Mouse (Mus musculus) intestine, embryonic 14.5 days (tissue): Measurements from ENCODE around the gene Hacd2. TPM values are rescaled to one million over a fixed set of nuclear protein-coding genes. Genes with fewer than 3 reads are reported as not detected.

Experiments
- ATAC-seq: fragments of 200-750 bp; cut with Nextera tagmentation; replicated peaks from 2 replicates; pipeline ENCODE4 v1.8.0; 2017; ENCODE audit warnings: low read depth, moderate number of reproducible peaks, moderate TSS enrichment, moderate library complexity; ENCODE audit not compliant: low FRiP score, low TSS enrichment
- DNase-seq: peaks from one replicate; pipeline ENCODE4 v3.0.0-alpha.2; 2018; ENCODE audit warnings: low spot score
- H3K27ac ChIP-seq: fragments of 300-500 bp; sonication (generic); 2 replicates; pipeline ENCODE4 v1.5.1; 2014; ENCODE audit warnings: low read depth, mild to moderate bottlenecking, control low read depth
- H3K27me3 ChIP-seq: fragments of 300-500 bp; sonication (generic); replicated peaks from 2 replicates; pipeline ENCODE4 v1.6.1; 2014; ENCODE audit warnings: low read length, control low read depth; ENCODE audit not compliant: control insufficient read depth, insufficient read depth
- H3K36me3 ChIP-seq: fragments of 300-500 bp; sonication (generic); 2 replicates; pipeline ENCODE4 v1.6.1; 2014; ENCODE audit warnings: low read length, control low read depth; ENCODE audit not compliant: control insufficient read depth, insufficient read depth
- H3K4me1 ChIP-seq: fragments of 300-500 bp; sonication (generic); replicated peaks from 2 replicates; pipeline ENCODE4 v1.6.1; 2014; ENCODE audit warnings: low read length, control low read depth, mixed read lengths; ENCODE audit not compliant: control insufficient read depth, insufficient read depth
- H3K4me2 ChIP-seq: fragments of 300-500 bp; sonication (generic); 2 replicates; pipeline ENCODE4 v1.6.1; 2014; ENCODE audit warnings: low read length
- H3K4me3 ChIP-seq: fragments of 300-500 bp; sonication (generic); 2 replicates; pipeline ENCODE4 v1.5.1; 2014; ENCODE audit warnings: low read depth, low read length, control low read depth, mixed read lengths
- H3K9ac ChIP-seq: fragments of 300-500 bp; sonication (generic); 2 replicates; pipeline ENCODE4 v1.6.1; 2014; ENCODE audit warnings: mild to moderate bottlenecking, low read length
- H3K9me3 ChIP-seq: fragments of 300-500 bp; sonication (generic); 2 replicates; pipeline ENCODE4 v1.6.1; 2016; ENCODE audit warnings: low read length, control low read depth; ENCODE audit not compliant: control insufficient read depth
- WGBS: fragments of 180-500 bp; shearing (Covaris S2); extraction: QIAGEN DNeasy Blood & Tissue Kit; methylation state at CpG from one replicate; pipeline ENCODE4 v1.1.7; 2014; 5-methylcytosine and 5-hydroxymethylcytosine counted together
- polyA plus RNA-seq: library from polyadenylated mRNA; unstranded; fragments of >200 nt; fragmentation: Nextera tagmentation; extraction: Ambion mirVana; gene quantifications from 2 replicates; pipeline ENCODE4 v1.2.1, GENCODE M21; 2014

The Hacd2 gene
- polyA plus RNA-seq, 1 experiment from 2014 or later, result 53.7 TPM

DNA sequence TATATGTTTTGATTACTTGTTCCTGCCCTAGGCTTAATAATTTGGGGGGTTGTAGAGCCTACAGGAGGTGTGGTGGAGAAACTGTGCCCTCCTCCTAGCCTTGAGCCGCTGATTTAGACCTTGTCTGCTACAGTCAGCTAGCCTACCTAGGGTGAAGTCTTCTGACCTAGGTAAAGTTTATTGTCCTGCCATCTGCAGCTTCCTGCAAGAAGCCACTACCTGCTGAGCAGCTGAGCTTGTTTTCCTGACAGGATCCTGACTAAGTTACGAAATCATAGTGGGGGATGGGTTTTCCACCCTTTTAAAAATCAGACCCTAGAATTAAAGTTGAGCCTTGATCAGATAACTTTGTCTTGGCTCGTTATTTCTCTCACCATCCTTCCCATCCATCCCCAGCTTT is 5.7 kb upstream of the Hacd2 start:
- DNase-seq (no peak), ATAC-seq (no peak)
- Histone ChIP-seq H3K4me3 (no peak overlapping the region), H3K4me2 (no peak overlapping the region), H3K9ac (no peak overlapping the region), H3K9me3 (no peaks in the 10 kb centered on the region), H3K36me3 (no peaks in the 10 kb centered on the region), H3K27me3 (no peaks in the 10 kb centered on the region), H3K4me1 (no peaks in the 10 kb centered on the region), H3K27ac (no peak overlapping the region)
- 75% methylated on average over 3 of the region's 3 CpGs for WGBS

DNA sequence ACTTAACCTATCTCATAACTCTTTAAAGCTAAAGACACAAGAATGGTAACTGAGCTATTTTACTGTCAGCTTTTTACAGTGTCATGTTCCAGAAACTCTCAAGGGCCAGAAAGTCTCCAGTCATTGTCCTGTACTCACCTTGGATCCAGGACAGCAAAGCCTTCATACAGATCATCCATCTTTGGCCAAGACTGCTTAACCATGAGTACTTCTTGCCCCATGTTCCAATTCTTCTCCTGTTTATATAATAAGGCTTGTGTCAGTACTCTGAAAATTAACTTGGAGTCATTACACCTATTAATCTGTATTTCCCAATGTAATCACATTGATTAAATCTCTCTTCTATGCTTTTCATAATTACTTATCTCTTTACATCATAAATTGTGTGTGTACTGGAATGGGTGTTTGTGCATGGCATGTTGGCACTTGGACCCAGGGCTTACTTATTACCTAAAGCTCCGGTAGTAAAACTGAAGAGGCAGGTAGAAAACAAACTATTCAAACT is 3.7 kb upstream of the Hacd2 start:
- H3K9ac ChIP-seq, result no peak overlapping the region
- no peak overlapping the region for H3K4me3 ChIP-seq
- H3K4me2 ChIP-seq, result no peak overlapping the region
- WGBS, result 88% methylated on average over 1 of the region's 1 CpGs
- H3K27ac ChIP-seq, result no peak overlapping the region
- H3K4me1 ChIP-seq, result peaks cover 5% of the 10 kb centered on the region; the same call in 1 of the 2 replicates
- no peaks in the 10 kb centered on the region for H3K36me3 ChIP-seq
- no peaks in the 10 kb centered on the region for H3K9me3 ChIP-seq
- DNase-seq, result no peak
- H3K27me3 ChIP-seq, result no peaks in the 10 kb centered on the region
- ATAC-seq, result no peak

DNA sequence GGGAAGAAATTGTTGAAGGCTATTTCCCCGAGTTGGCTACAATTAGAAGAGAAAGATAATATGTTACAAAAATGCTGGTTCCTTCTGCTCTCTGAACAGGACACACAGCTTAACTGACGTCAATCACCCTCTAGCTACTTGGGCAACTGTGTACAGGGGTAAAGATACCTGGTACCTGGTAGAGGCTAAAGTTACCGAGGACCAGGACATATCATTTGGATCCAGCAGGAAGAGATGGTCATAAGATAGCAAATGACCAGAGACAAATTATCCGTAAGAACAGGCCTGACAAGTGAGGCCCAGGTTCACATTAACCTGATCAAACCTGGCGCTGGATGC is 356 bp upstream of the Hacd2 start:
- no peak overlapping the region; the same call in 1 of the 2 replicates for H3K27ac ChIP-seq
- no peaks in the 10 kb centered on the region for H3K9me3 ChIP-seq
- WGBS, result 47% methylated on average over 5 of the region's 5 CpGs

DNA sequence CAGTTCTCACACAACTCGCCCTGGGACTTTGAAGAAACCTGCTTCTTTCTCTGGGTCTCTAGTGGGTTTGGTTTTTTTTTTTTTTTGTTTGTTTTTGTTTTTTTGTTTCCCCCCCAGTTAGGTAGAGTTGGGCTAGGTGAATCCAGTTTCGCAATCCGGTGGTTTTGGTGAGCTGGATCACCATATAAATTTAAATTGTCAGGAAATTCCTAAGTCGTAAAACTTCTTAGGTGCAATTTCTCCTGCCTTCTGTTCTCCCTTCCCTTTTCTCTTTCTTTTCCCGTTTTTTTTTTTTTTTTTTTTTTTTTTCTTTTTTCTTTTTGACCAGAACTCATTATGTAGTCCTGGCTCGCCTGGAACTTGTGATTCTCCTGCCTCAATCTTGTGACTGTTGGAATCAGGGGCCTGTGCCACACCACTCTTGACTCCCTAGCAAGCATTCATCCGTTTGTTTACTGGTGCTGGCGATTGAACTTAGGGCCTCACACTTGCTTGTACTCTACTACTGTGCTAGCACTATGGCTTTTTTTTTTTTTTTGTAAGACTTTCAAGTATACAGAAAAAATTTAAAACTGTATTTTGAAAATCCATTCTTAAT is 1.0 kb downstream of the Hacd2 start:
- 9% methylated on average over 8 of the region's 8 CpGs for WGBS
- Histone ChIP-seq H3K36me3 (peaks cover 4% of the 10 kb centered on the region), H3K9ac (peak overlapping the region; percentile 85), H3K9me3 (no peaks in the 10 kb centered on the region), H3K4me1 (peaks cover 5% of the 10 kb centered on the region; the same call in 1 of the 2 replicates), H3K4me2 (peak overlapping the region; percentile 67), H3K4me3 (peak overlapping the region; percentile 84), H3K27ac (peak overlapping the region; percentile 63; the same call in 1 of the 2 replicates), H3K27me3 (no peaks in the 10 kb centered on the region)
- no peak for DNase-seq
- no peak for ATAC-seq

More for the DNA sequence above, 356 bp upstream of the Hacd2 start:
- H3K36me3 ChIP-seq, result peaks cover 4% of the 10 kb centered on the region
- H3K4me3 ChIP-seq, result peak overlapping the region; percentile 84
- H3K9ac ChIP-seq, result no peak overlapping the region
- no peak for ATAC-seq
- DNase-seq, result no peak
- no peaks in the 10 kb centered on the region for H3K27me3 ChIP-seq
- H3K4me1 ChIP-seq, result peaks cover 5% of the 10 kb centered on the region; the same call in 1 of the 2 replicates
- H3K4me2 ChIP-seq, result peak overlapping the region; percentile 67

DNA sequence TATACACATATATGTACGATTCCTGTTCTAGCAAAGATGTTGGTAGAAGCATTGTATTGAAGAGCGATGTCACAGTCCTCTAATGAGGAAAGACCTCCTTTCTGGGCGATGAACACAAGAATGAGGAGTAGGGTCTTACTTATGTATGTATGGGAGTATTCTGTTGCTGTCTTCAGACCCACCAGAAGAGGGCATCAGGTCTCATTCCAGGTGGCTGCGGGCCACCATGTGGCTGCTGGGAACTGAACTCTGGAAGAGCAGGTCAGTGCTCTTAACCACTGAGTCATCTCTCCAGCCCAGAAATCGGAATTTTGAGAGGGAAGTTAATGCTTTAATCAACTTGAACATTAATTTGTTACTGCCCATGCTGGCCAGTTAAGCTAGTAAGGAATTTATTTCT is 2.1 kb downstream of the Hacd2 start:
- Histone ChIP-seq H3K36me3 (peaks cover 12% of the 10 kb centered on the region), H3K4me1 (peaks cover 5% of the 10 kb centered on the region; the same call in 1 of the 2 replicates), H3K27me3 (no peaks in the 10 kb centered on the region), H3K4me2 (no peak overlapping the region), H3K9me3 (no peaks in the 10 kb centered on the region), H3K27ac (no peak overlapping the region), H3K4me3 (no peak overlapping the region), H3K9ac (no peak overlapping the region)
- ATAC-seq (no peak), DNase-seq (no peak)
- 88% methylated on average over 5 of the region's 5 CpGs for WGBS

DNA sequence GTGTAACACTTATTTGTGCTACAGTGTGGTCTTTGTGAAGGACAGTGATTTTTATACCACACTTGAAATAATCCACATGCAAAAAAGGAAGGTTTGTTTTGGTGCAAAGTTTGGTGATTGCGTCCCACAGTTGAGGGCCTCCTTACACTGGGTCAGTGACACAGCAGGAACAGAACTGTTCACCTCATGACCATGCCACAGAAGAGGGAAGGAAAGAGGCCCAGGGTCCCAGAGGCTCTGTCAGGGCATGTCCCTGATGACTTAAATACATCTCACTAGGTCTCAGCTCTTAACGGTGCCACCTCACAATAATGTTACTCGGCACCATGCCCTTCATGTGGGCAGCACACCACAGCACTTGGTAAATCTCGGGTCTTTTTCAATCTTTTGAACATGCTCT is 3.1 kb downstream of the Hacd2 start:
- peaks cover 21% of the 10 kb centered on the region for H3K36me3 ChIP-seq
- no peak overlapping the region for H3K4me3 ChIP-seq
- H3K4me1 ChIP-seq, result peaks cover 5% of the 10 kb centered on the region; the same call in 1 of the 2 replicates
- ATAC-seq (no peak), DNase-seq (no peak)
- H3K9me3 ChIP-seq, result no peaks in the 10 kb centered on the region
- no peak overlapping the region for H3K4me2 ChIP-seq
- H3K27me3 ChIP-seq, result no peaks in the 10 kb centered on the region
- 91% methylated on average over 4 of the region's 4 CpGs for WGBS
- no peak overlapping the region for H3K9ac ChIP-seq
- H3K27ac ChIP-seq, result no peak overlapping the region

DNA sequence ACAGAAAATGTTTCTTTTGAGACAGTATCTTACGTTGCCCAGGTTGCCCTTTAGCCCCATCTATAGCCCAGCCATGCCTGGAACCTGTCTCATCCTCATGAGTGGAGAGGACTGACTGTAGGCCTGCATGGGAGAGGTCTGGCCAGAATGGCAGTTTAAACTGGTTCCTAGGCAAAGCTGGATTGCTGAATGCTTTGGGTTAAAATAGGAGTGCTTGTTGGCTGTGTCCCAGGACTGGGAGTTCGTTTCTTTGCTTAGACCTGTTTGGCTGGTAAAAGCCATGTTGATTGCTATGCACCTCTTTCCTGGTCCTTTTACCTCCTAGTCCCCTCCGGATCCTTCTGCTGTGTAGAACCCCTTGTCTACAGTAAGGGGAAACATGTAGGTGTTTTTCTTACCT is 11.0 kb downstream of the Hacd2 start:
- WGBS, result 76% methylated on average over 3 of the region's 3 CpGs
- Histone ChIP-seq H3K4me1 (no peaks in the 10 kb centered on the region; the same call in 1 of the 2 replicates), H3K27ac (no peak overlapping the region), H3K9me3 (no peaks in the 10 kb centered on the region), H3K4me3 (no peak overlapping the region), H3K36me3 (peaks cover 31% of the 10 kb centered on the region), H3K4me2 (no peak overlapping the region), H3K9ac (no peak overlapping the region), H3K27me3 (no peaks in the 10 kb centered on the region)
- no peak for DNase-seq
- ATAC-seq, result no peak

DNA sequence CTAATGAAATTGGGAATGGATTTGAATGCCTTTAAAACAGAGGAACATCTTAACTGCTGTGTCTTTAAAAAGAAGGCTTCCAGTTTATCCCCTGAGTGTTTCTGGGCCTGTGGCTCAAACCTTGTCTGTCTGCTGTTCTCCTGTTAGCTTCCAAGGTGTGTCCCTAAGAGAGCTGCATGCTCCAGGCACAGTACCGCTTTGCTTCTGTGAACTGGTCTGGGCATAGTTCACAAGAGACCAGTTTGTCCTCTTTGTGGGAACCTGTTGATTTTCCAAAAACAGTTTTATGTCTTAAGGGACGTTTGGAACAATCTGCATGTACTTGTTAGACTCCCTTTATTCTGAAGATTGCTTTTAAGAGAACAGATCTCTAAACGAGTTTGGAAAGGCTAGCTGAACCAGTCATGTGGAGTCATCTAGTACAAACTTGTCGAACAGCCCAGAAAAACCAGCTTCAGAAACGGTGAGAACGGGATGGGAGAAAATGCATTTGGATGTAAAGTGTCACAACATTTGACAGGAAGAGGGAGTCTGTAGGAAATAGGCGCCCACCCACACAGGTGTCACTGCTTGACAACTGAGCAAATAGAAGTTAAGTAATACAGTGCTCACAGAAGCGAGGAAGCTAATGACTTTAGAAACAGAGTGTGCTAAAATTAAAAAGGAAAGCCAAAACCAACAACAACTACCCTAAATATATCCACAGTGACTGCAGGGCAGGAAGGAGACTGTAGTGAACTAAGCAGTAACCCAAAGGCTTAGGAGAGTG is 11.8 kb downstream of the Hacd2 start:
- no peaks in the 10 kb centered on the region; the same call in 1 of the 2 replicates for H3K4me1 ChIP-seq
- no peak overlapping the region for H3K4me2 ChIP-seq
- no peak overlapping the region for H3K9ac ChIP-seq
- peaks cover 26% of the 10 kb centered on the region for H3K36me3 ChIP-seq
- DNase-seq (no peak), ATAC-seq (no peak)
- 68% methylated on average over 8 of the region's 8 CpGs for WGBS
- no peak overlapping the region for H3K27ac ChIP-seq
- H3K9me3 ChIP-seq, result no peaks in the 10 kb centered on the region
- H3K27me3 ChIP-seq, result no peaks in the 10 kb centered on the region
- no peak overlapping the region for H3K4me3 ChIP-seq
